Mouse (Mus musculus): Measurements from ENCODE around the gene Olfr994.

Gene Olfr994

GRCm38 (mm10) chr2:85436351-85436750 lies at the start of gene Olfr994:
Gene Olfr994 (minus strand): TSS chr2:85436451.
- no peak for DNase-seq

- peak; percentile 8 to 37 for DNase-seq
Measured at GRCm38 (mm10) chr2:85466801-85467325, 30.6 kb upstream of the Olfr994 start.

GRCm38 (mm10) chr2:85443539-85443938 lies 7.3 kb upstream of the Olfr994 start, which contains the start of gene Olfr995:
Gene Olfr995 (minus strand): TSS chr2:85443639.
- no peak for DNase-seq

GRCm38 (mm10) chr2:85442546-85442945 lies 6.3 kb upstream of the Olfr994 start:
- DNase-seq: no peak

- DNase-seq: no peak
Measured at GRCm38 (mm10) chr2:85425893-85426292, 10.4 kb downstream of the Olfr994 start.

GRCm38 (mm10) chr2:85414777-85415176 lies 21.5 kb downstream of the Olfr994 start, which contains the start of gene Olfr993:
Gene Olfr993 (minus strand): TSS chr2:85414877.
- DNase-seq: no peak

GRCm38 (mm10) chr2:85409369-85409768 lies 26.9 kb downstream of the Olfr994 start, which contains the start of gene Olfr992:
Gene Olfr992 (minus strand): TSS chr2:85409469.
- no peak for DNase-seq
